Mouse (Mus musculus) spleen, postnatal 10 days (tissue): Measurements from ENCODE around the gene Ivl.

ENCODE experiments used
- DNase-seq, 2 experiments: peaks; one replicate each; pipeline ENCODE4 v3.0.0; 2021 to 2022; ENCODE audit warnings: low spot score in 2 of 2

The Ivl gene

GRCm38 (mm10) chr3:92573449-92574041, at the start of gene Ivl:
TSS of gene Ivl (minus strand) at chr3:92573735.
- no peak for DNase-seq

- DNase-seq = no peak
Observed at GRCm38 (mm10) chr3:92621560-92621959, 48.0 kb upstream of the Ivl start, which contains the start of gene Lce6a. TSS of gene Lce6a (minus strand) at chr3:92621660.

GRCm38 (mm10) chr3:92609804-92610203, 36.3 kb upstream of the Ivl start:
- no peak for DNase-seq

GRCm38 (mm10) chr3:92607392-92607791, 33.9 kb upstream of the Ivl start, which contains the start of gene 2210017I01Rik:
TSS of gene 2210017I01Rik (minus strand) at chr3:92607492.
- DNase-seq = no peak

- no peak for DNase-seq
Observed at GRCm38 (mm10) chr3:92602169-92602568, 28.6 kb upstream of the Ivl start.

- DNase-seq = no peak
Observed at GRCm38 (mm10) chr3:92600456-92600855, 26.9 kb upstream of the Ivl start.

- no peak for DNase-seq
Observed at GRCm38 (mm10) chr3:92599973-92600372, 26.4 kb upstream of the Ivl start.

GRCm38 (mm10) chr3:92598429-92598828, 24.9 kb upstream of the Ivl start:
- DNase-seq = no peak

GRCm38 (mm10) chr3:92588858-92589257, 15.3 kb upstream of the Ivl start, which contains the start of gene Smcp:
TSS of gene Smcp (minus strand) at chr3:92588997.
- no peak for DNase-seq

GRCm38 (mm10) chr3:92587190-92587589, 13.7 kb upstream of the Ivl start:
- DNase-seq = no peak

GRCm38 (mm10) chr3:92585055-92585454, 11.5 kb upstream of the Ivl start:
- no peak for DNase-seq

GRCm38 (mm10) chr3:92583164-92583826, 9.8 kb upstream of the Ivl start:
- no peak for DNase-seq

- DNase-seq = no peak
Observed at GRCm38 (mm10) chr3:92579508-92579907, 6.0 kb upstream of the Ivl start.

- DNase-seq = no peak
Observed at GRCm38 (mm10) chr3:92578652-92579413, 5.3 kb upstream of the Ivl start.

- DNase-seq = no peak
Observed at GRCm38 (mm10) chr3:92572514-92573155, 900 bp downstream of the Ivl start.

- no peak for DNase-seq
Observed at GRCm38 (mm10) chr3:92568752-92569151, 4.8 kb downstream of the Ivl start.

- no peak for DNase-seq
Observed at GRCm38 (mm10) chr3:92565418-92565817, 8.1 kb downstream of the Ivl start.

GRCm38 (mm10) chr3:92534411-92534810, 39.1 kb downstream of the Ivl start, which contains the start of gene 2310046K23Rik:
TSS of gene 2310046K23Rik (minus strand) at chr3:92534511.
- no peak for DNase-seq
